Mouse (Mus musculus) liver, adult 2 months (tissue): Measurements from ENCODE around the gene Egfl7.

Experiments used
- CTCF ChIP-seq: fragments of 200-500 bp; IDR thresholded peaks from 2 replicates; pipeline ENCODE4 v1.5.1; 2011; ENCODE audit warnings: low read depth, low read length, control low read depth
- POLR2A ChIP-seq: fragments of 200-500 bp; IDR thresholded peaks from 2 replicates; pipeline ENCODE4 v1.6.1; 2011; ENCODE audit warnings: low read length, control low read depth; ENCODE audit not compliant: insufficient read depth; ENCODE audit errors: extremely low read depth

- TF ChIP-seq POLR2A (no peak), CTCF (no peak)
Observed at GRCm38 (mm10) chr2:26580751-26581150, 937 bp downstream of the Egfl7 start.
